Mouse (Mus musculus) bone marrow, adult 2 months (tissue): ENCODE measurements around the gene Setd1a.

Experiments
- CTCF ChIP-seq: fragments of 200-500 bp; IDR thresholded peaks from 2 replicates; pipeline ENCODE4 v1.5.1; 2011; ENCODE audit warnings: low read length, control low read depth; ENCODE audit not compliant: control insufficient read depth, insufficient read depth
- POLR2A ChIP-seq: fragments of 200-500 bp; IDR thresholded peaks from 2 replicates; pipeline ENCODE4 v1.6.1; 2011; ENCODE audit warnings: low read depth, mild to moderate bottlenecking, control low read depth, low read length, borderline replicate concordance; ENCODE audit not compliant: control insufficient read depth

GRCm38 (mm10) chr7:127817053-127817452 is 40.6 kb downstream of the Setd1a start:
- TF ChIP-seq POLR2A (no peak), CTCF (no peak)
